Mouse (Mus musculus) urinary bladder, adult 2 months (tissue): ENCODE data around the gene Ear1. TPM values are rescaled to one million over a fixed set of nuclear protein-coding genes. Genes with fewer than 3 reads are reported as not detected.
"Not testable (repeated sequence)": the region's sequence is repeated elsewhere in the genome, so short reads cannot be mapped to it uniquely, and the experiment has no call there.

Experiments used
- DNase-seq: peaks from one replicate; pipeline ENCODE4 v3.0.0; 2022; ENCODE audit warnings: low spot score
- polyA plus RNA-seq: library from polyadenylated mRNA; depleted of rRNA; stranded (reverse); fragments of >200 nt; gene quantifications from 2 replicates; pipeline ENCODE4 v1.2.3, GENCODE M21; 2012; rRNA removed

The Ear1 gene
- polyA plus RNA-seq, 1 experiment: 0.12 TPM

- not testable (repeated sequence) for DNase-seq
Observed at GRCm38 (mm10) chr14:43796905-43797470, 78.3 kb downstream of the Ear1 start.

- no peak for DNase-seq
Observed at GRCm38 (mm10) chr14:43796069-43796904, 79.0 kb downstream of the Ear1 start.

GRCm38 (mm10) chr14:43793811-43794210, 81.5 kb downstream of the Ear1 start:
- not testable (repeated sequence) for DNase-seq

- DNase-seq: not testable (repeated sequence)
Observed at GRCm38 (mm10) chr14:43784645-43785044, 90.7 kb downstream of the Ear1 start, which contains the start of gene Gm8180. Gm8180 (minus strand) TSS chr14:43784745.

Other genes starting within 250 kb of the Ear1 start
- gene Gm8165, start 198.3 kb downstream of the Ear1 start, polyA plus RNA-seq: not detected in 2 replicates
- 0.16 and 0.36 TPM in 2 replicates for gene Gm7324, start 177.7 kb downstream of the Ear1 start, polyA plus RNA-seq
- gene Gm16506, start 148.0 kb downstream of the Ear1 start, polyA plus RNA-seq: not detected in 2 replicates
- gene Gm6526, start 127.7 kb downstream of the Ear1 start, polyA plus RNA-seq: not detected in 2 replicates
- gene Gm8180, start 90.8 kb downstream of the Ear1 start, polyA plus RNA-seq: not detected in 2 replicates
- not detected in 2 replicates for gene Ear10, start 48.0 kb upstream of the Ear1 start, polyA plus RNA-seq
- 4.3 and 5.7 TPM in 2 replicates for gene Gm8113, start 49.9 kb upstream of the Ear1 start, polyA plus RNA-seq
- gene Ang5, start 81.6 kb upstream of the Ear1 start, polyA plus RNA-seq: not detected in 2 replicates
- not detected in 2 replicates for gene Ang6, start 126.8 kb upstream of the Ear1 start, polyA plus RNA-seq
- gene Ear2, start 227.1 kb upstream of the Ear1 start, polyA plus RNA-seq: 16.7 and 16.8 TPM in 2 replicates
- gene Gm3327, start 248.3 kb upstream of the Ear1 start, polyA plus RNA-seq: not detected in 2 replicates